In genomic region chr16:4886690-4887020, GRCm38 (mm10) we compare ENCODE assay signal across 7 mouse cellular contexts. TPM values are rescaled to one million over a fixed set of nuclear protein-coding genes. Genes with fewer than 3 reads are reported as not detected.
DNase-seq lines count a peak whose midpoint lies in the region; ATAC-seq and TF ChIP-seq lines count a peak whose summit lies in the region.

No protein-coding gene starts in this region.

- DNase-seq in lung, postnatal 25 days (ENCODE audit: low spot score): no peak
- DNase-seq in B cell, adult 2 months: no peak
- DNase-seq in thymus, postnatal 10 days (ENCODE audit: low spot score in 2 of 2): no peak

- H3K9ac ChIP-seq in lung, embryonic 15.5 days: peak overlapping the region; percentile 87
- H3K9ac ChIP-seq in intestine, postnatal 0 days (ENCODE audit: low read depth, low read length): peak overlapping the region; percentile 82
- H3K9ac ChIP-seq in neural tube, embryonic 15.5 days (replicated peaks): peak overlapping the region; percentile 92

- peaks cover 45% of the 10 kb centered on the region for H3K4me1 ChIP-seq in lung, embryonic 15.5 days
- H3K4me1 ChIP-seq in embryonic fibroblast, embryonic 13.5 days (ENCODE audit: control insufficient read depth, insufficient read depth, low read length): peaks cover 8% of the 10 kb centered on the region
- H3K4me1 ChIP-seq in intestine, postnatal 0 days (replicated peaks; ENCODE audit: control insufficient read depth, insufficient read depth, low read length): no peaks in the 10 kb centered on the region
- H3K4me1 ChIP-seq in neural tube, embryonic 15.5 days: peaks cover 52% of the 10 kb centered on the region

- peak overlapping the region; percentile 79 for H3K27ac ChIP-seq in lung, embryonic 15.5 days
- no peak overlapping the region for H3K27ac ChIP-seq in embryonic fibroblast, embryonic 13.5 days (ENCODE audit: insufficient read depth, low read length)
- peak overlapping the region; percentile 84 for H3K27ac ChIP-seq in intestine, postnatal 0 days (ENCODE audit: low read depth, low read length)
- H3K27ac ChIP-seq in neural tube, embryonic 15.5 days (replicated peaks): peak overlapping the region; percentile 92

- WGBS in lung, embryonic 15.5 days: under 1% methylated on average over 8 of the region's 8 CpGs
- WGBS in intestine, postnatal 0 days: under 1% methylated on average over 8 of the region's 8 CpGs
- 1% methylated on average over 8 of the region's 8 CpGs for WGBS in neural tube, embryonic 15.5 days

- peak overlapping the region; percentile 73 for H3K4me3 ChIP-seq in lung, embryonic 15.5 days
- peak overlapping the region; percentile 91 for H3K4me3 ChIP-seq in embryonic fibroblast, embryonic 13.5 days (ENCODE audit: insufficient read depth, low read length)
- peak overlapping the region; percentile 66 for H3K4me3 ChIP-seq in intestine, postnatal 0 days (ENCODE audit: low read depth, low read length)
- peak overlapping the region; percentile 95 for H3K4me3 ChIP-seq in neural tube, embryonic 15.5 days (replicated peaks)

- no peak for TF ChIP-seq CTCF in embryonic fibroblast, embryonic 13.5 days (IDR thresholded peaks at IDR 0.05; ENCODE audit: borderline replicate concordance, insufficient read depth, low read length)
- no peak for TF ChIP-seq CTCF in intestine, postnatal 0 days (IDR thresholded peaks at IDR 0.05; ENCODE audit: low read depth)

- no peaks in the 10 kb centered on the region for H3K27me3 ChIP-seq in lung, embryonic 15.5 days
- no peaks in the 10 kb centered on the region for H3K27me3 ChIP-seq in intestine, postnatal 0 days (replicated peaks; ENCODE audit: control insufficient read depth, insufficient read depth, low read length)
- no peaks in the 10 kb centered on the region for H3K27me3 ChIP-seq in neural tube, embryonic 15.5 days (replicated peaks)

- no peak for TF ChIP-seq POLR2A in embryonic fibroblast, embryonic 13.5 days (IDR thresholded peaks at IDR 0.05; ENCODE audit: low read depth, low read length)

- H3K36me3 ChIP-seq in lung, embryonic 15.5 days: 0 out of 2 replicates have a peak, but pooled peaks cover 5% of the 10 kb centered on the region
- H3K36me3 ChIP-seq in intestine, postnatal 0 days (ENCODE audit: control insufficient read depth, insufficient read depth): 0 out of 2 replicates have a peak, but pooled peaks cover 4% of the 10 kb centered on the region
- H3K36me3 ChIP-seq in neural tube, embryonic 15.5 days: no peaks in the 10 kb centered on the region

- peak; percentile 4; the same call in 1 of the 2 replicates for ATAC-seq in lung, embryonic 15.5 days (ENCODE audit: borderline replicate concordance, extremely low read depth, low FRiP score, low TSS enrichment)
- no peak for ATAC-seq in intestine, postnatal 0 days
- ATAC-seq in neural tube, embryonic 15.5 days (ENCODE audit: low FRiP score): peak; percentile 2; the same call in 1 of the 2 replicates

- H3K9me3 ChIP-seq in lung, embryonic 15.5 days: no peaks in the 10 kb centered on the region
- H3K9me3 ChIP-seq in intestine, postnatal 0 days (ENCODE audit: control insufficient read depth): no peaks in the 10 kb centered on the region
- no peaks in the 10 kb centered on the region for H3K9me3 ChIP-seq in neural tube, embryonic 15.5 days (replicated peaks)

- H3K4me2 ChIP-seq in lung, embryonic 15.5 days: peak overlapping the region; percentile 71
- H3K4me2 ChIP-seq in intestine, postnatal 0 days (replicated peaks; ENCODE audit: low read depth): peak overlapping the region; percentile 84
- H3K4me2 ChIP-seq in neural tube, embryonic 15.5 days: peak overlapping the region; percentile 81

RNA-seq across cellular contexts. Expression of gene Mgrn1, which starts 0.6 kb away (rescaled TPM):
- polyA plus RNA-seq in lung, embryonic 15.5 days (2015; fragmentation: Nextera tagmentation; extraction: Ambion mirVana): 88.1 and 93.0 TPM in 2 replicates
- polyA plus RNA-seq in embryonic fibroblast, embryonic 13.5 days (2011; ENCODE audit: insufficient read length, low read depth, missing spikeins): 65.0 and 66.9 TPM in 2 replicates
- polyA plus RNA-seq in intestine, postnatal 0 days (2015; fragmentation: Nextera tagmentation; extraction: Ambion mirVana): 57.8 and 62.8 TPM in 2 replicates
- 122 and 125 TPM in 2 replicates for polyA plus RNA-seq in neural tube, embryonic 15.5 days (2015; fragmentation: Nextera tagmentation; extraction: Ambion mirVana)

RNA-seq across cellular contexts. Expression of gene Ubald1, which starts 6.5 kb away (rescaled TPM):
- polyA plus RNA-seq in lung, embryonic 15.5 days (2015; fragmentation: Nextera tagmentation; extraction: Ambion mirVana): 35.7 TPM in 2 replicates
- 31.3 and 38.2 TPM in 2 replicates for polyA plus RNA-seq in embryonic fibroblast, embryonic 13.5 days (2011; ENCODE audit: insufficient read length, low read depth, missing spikeins)
- polyA plus RNA-seq in intestine, postnatal 0 days (2015; fragmentation: Nextera tagmentation; extraction: Ambion mirVana): 22.9 and 24.9 TPM in 2 replicates
- polyA plus RNA-seq in neural tube, embryonic 15.5 days (2015; fragmentation: Nextera tagmentation; extraction: Ambion mirVana): 66.0 and 66.7 TPM in 2 replicates

RNA-seq across cellular contexts. Expression of gene 4930562C15Rik, which starts 51.4 kb away (rescaled TPM):
- polyA plus RNA-seq in lung, embryonic 15.5 days (2015; fragmentation: Nextera tagmentation; extraction: Ambion mirVana): 0.57 and 0.69 TPM in 2 replicates
- polyA plus RNA-seq in embryonic fibroblast, embryonic 13.5 days (2011; ENCODE audit: insufficient read length, low read depth, missing spikeins): not detected in 2 replicates
- not detected in 2 replicates for polyA plus RNA-seq in intestine, postnatal 0 days (2015; fragmentation: Nextera tagmentation; extraction: Ambion mirVana)
- polyA plus RNA-seq in neural tube, embryonic 15.5 days (2015; fragmentation: Nextera tagmentation; extraction: Ambion mirVana): 0.54 and 0.60 TPM in 2 replicates

RNA-seq across cellular contexts. Expression of gene Nudt16l1, which starts 51.9 kb away (rescaled TPM):
- polyA plus RNA-seq in lung, embryonic 15.5 days (2015; fragmentation: Nextera tagmentation; extraction: Ambion mirVana): 150 and 167 TPM in 2 replicates
- 20.2 and 27.5 TPM in 2 replicates for polyA plus RNA-seq in embryonic fibroblast, embryonic 13.5 days (2011; ENCODE audit: insufficient read length, low read depth, missing spikeins)
- 77.7 and 79.5 TPM in 2 replicates for polyA plus RNA-seq in intestine, postnatal 0 days (2015; fragmentation: Nextera tagmentation; extraction: Ambion mirVana)
- polyA plus RNA-seq in neural tube, embryonic 15.5 days (2015; fragmentation: Nextera tagmentation; extraction: Ambion mirVana): 128 and 140 TPM in 2 replicates
